Mouse (Mus musculus) liver, adult 2 months (tissue): ENCODE data around the gene Bptf.

ENCODE experiments used
- CTCF ChIP-seq: fragments of 200-500 bp; IDR thresholded peaks from 2 replicates; pipeline ENCODE4 v1.5.1; 2011; ENCODE audit warnings: low read depth, low read length, control low read depth
- POLR2A ChIP-seq: fragments of 200-500 bp; IDR thresholded peaks from 2 replicates; pipeline ENCODE4 v1.6.1; 2011; ENCODE audit warnings: low read length, control low read depth; ENCODE audit not compliant: insufficient read depth; ENCODE audit errors: extremely low read depth

DNA sequence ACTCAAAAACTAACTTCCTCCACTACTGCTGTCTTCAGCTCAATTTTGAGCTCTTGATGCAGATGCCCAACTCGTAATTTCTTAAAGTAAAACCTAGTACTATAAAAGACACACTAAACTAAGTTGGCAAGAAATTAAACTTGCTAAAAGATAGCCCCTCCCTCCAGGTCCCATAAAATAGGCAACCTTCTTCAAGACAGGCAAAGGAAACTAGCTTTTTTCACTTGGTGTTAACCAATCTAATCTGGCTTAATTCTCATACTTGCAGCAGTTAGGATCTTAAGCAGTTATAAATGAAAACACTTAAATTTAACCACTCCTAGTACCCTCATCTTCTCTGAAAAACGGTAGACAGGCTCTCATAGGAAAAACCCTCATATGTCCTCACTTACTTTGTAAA is 2.3 kb downstream of the Bptf start:
- no peak for TF ChIP-seq CTCF
- TF ChIP-seq POLR2A = no peak
